Mouse (Mus musculus) kidney, embryonic 15.5 days (tissue): ENCODE data around the gene Abca3. TPM values are rescaled to one million over a fixed set of nuclear protein-coding genes. Genes with fewer than 3 reads are reported as not detected.
"Not testable (repeated sequence)": the region's sequence is repeated elsewhere in the genome, so short reads cannot be mapped to it uniquely, and the experiment has no call there.

Experiments
- ATAC-seq: fragments of 200-750 bp; cut with Nextera tagmentation; replicated peaks from 2 replicates; pipeline ENCODE4 v1.8.0; 2017; ENCODE audit warnings: moderate TSS enrichment; ENCODE audit not compliant: low FRiP score
- H3K27ac ChIP-seq: fragments of 300-500 bp; sonication (generic); 2 replicates; pipeline ENCODE4 v1.5.1; 2015; ENCODE audit warnings: mild to moderate bottlenecking, inconsistent platforms
- H3K27me3 ChIP-seq: fragments of 300-500 bp; sonication (generic); 2 replicates; pipeline ENCODE4 v1.6.1; 2015; ENCODE audit warnings: inconsistent platforms
- H3K36me3 ChIP-seq: fragments of 300-500 bp; sonication (generic); 2 replicates; pipeline ENCODE4 v1.6.1; 2015; ENCODE audit warnings: inconsistent platforms
- H3K4me1 ChIP-seq: fragments of 300-500 bp; sonication (generic); 2 replicates; pipeline ENCODE4 v1.6.1; 2015; ENCODE audit warnings: inconsistent platforms
- H3K4me2 ChIP-seq: fragments of 300-500 bp; sonication (generic); 2 replicates; pipeline ENCODE4 v1.6.1; 2015; ENCODE audit warnings: moderate library complexity, mild to moderate bottlenecking, inconsistent platforms
- H3K4me3 ChIP-seq: fragments of 300-500 bp; sonication (generic); replicated peaks from 2 replicates; pipeline ENCODE4 v1.5.1; 2015; ENCODE audit warnings: mild to moderate bottlenecking, inconsistent platforms
- H3K9ac ChIP-seq: fragments of 300-500 bp; sonication (generic); 2 replicates; pipeline ENCODE4 v1.6.1; 2015; ENCODE audit warnings: mild to moderate bottlenecking, inconsistent platforms
- H3K9me3 ChIP-seq: fragments of 300-500 bp; sonication (generic); replicated peaks from 2 replicates; pipeline ENCODE4 v1.6.1; 2016; ENCODE audit warnings: inconsistent platforms
- WGBS: fragments of 180-500 bp; shearing (Covaris S2); methylation state at CpG from one replicate; pipeline ENCODE4 v1.1.7; 2015; ENCODE audit warnings: mixed read lengths; 5-methylcytosine and 5-hydroxymethylcytosine counted together
- microRNA-seq: library from miRNA; unstranded; fragments of <30 nt; microRNA quantifications from one replicate; pipeline ENCODE4, GENCODE M21; 2016
- polyA plus RNA-seq: library from polyadenylated mRNA; unstranded; fragments of >200 nt; fragmentation: Nextera tagmentation; extraction: Ambion mirVana; gene quantifications from 2 replicates; pipeline ENCODE4 v1.2.1, GENCODE M21; 2015

The Abca3 gene
- polyA plus RNA-seq, 1 experiment from 2014 or later = 17.4 TPM

DNA sequence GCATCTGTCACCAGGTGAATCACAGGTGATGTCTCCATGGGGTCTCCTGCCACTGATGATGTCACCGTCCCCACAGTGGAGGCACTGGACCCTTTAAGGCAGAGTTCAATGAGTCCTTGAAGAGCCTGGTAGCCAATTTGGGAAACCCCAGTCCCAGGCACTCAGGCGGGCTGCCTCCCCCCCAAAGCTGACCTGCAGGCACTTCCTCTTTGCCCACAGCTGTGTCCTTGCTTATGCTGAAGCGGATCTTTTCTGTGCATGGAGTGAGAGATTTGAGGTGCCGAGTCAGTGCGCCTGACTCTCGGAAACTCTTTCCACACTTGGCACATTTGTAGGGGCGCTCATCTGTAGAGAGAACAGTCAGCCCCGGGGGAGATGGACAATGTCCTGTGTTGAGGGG lies 94.8 kb downstream of the Abca3 start:
- 92% methylated on average over 8 of the region's 8 CpGs for WGBS
- H3K4me3 ChIP-seq = no peak overlapping the region

GRCm38 (mm10) chr17:24449507-24449906 lies 97.8 kb downstream of the Abca3 start:
- 91% methylated on average over 6 of the region's 6 CpGs for WGBS
- H3K4me2 ChIP-seq = no peak overlapping the region
- H3K4me3 ChIP-seq = no peak overlapping the region
- ATAC-seq = no peak
- no peaks in the 10 kb centered on the region for H3K9me3 ChIP-seq
- no peak overlapping the region for H3K9ac ChIP-seq
- H3K36me3 ChIP-seq = peaks cover 70% of the 10 kb centered on the region
- no peaks in the 10 kb centered on the region for H3K27me3 ChIP-seq
- peaks cover 14% of the 10 kb centered on the region for H3K4me1 ChIP-seq
- H3K27ac ChIP-seq = no peak overlapping the region

More for the DNA sequence above, 94.8 kb downstream of the Abca3 start:
- H3K27me3 ChIP-seq = no peaks in the 10 kb centered on the region
- no peaks in the 10 kb centered on the region for H3K4me1 ChIP-seq
- no peak overlapping the region for H3K9ac ChIP-seq
- no peaks in the 10 kb centered on the region for H3K9me3 ChIP-seq
- no peak overlapping the region for H3K4me2 ChIP-seq
- no peak for ATAC-seq
- no peak overlapping the region for H3K27ac ChIP-seq
- H3K36me3 ChIP-seq = peaks cover 89% of the 10 kb centered on the region

DNA sequence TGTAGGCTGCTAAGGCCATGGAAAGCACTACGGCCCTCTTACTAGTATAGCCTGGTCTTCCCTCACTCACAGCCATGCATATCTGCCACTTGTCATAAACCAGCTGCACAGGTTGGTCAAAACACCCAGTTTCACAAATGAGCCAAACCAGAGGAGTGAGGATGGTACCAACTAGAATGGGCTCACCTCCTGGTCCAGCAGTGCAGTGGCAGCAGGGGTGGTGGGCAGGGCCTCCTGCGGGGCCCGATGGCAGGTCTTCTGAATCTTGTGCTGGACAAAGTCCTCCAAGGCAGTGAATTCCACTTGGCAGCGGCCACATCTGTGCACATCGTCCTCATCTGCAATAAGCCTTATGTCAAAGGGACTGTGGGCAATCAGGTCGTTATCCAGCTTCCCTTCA lies 99.5 kb downstream of the Abca3 start:
- Histone ChIP-seq H3K9ac (no peak overlapping the region), H3K27ac (no peak overlapping the region), H3K4me3 (no peak overlapping the region), H3K27me3 (no peaks in the 10 kb centered on the region), H3K4me2 (no peak overlapping the region), H3K4me1 (peaks cover 20% of the 10 kb centered on the region), H3K36me3 (peaks cover 53% of the 10 kb centered on the region), H3K9me3 (no peaks in the 10 kb centered on the region)
- no peak for ATAC-seq
- WGBS = 86% methylated on average over 6 of the region's 6 CpGs

DNA sequence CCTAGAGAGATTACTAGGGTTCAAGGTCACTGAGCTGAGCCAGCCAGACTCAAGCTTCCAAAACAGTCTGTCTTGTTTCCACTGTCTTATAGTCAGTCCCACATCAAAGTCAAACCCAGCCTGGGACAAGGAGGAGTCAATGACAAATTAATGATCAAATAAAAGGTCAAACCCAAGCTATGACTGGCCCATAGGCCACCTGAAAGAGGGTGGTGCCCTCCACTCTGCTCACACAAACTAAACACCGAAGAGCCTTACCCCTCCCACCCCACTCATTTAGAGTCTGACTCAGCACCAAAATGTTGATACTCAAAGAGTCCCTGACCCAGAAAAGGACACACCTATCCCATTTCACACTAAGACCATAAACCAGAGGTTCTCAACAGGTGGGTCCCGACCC lies 101.6 kb downstream of the Abca3 start:
- WGBS = 70% methylated on average over 2 of the region's 2 CpGs
- ATAC-seq = no peak
- H3K4me3 ChIP-seq = no peak overlapping the region
- H3K9me3 ChIP-seq = no peaks in the 10 kb centered on the region
- H3K27ac ChIP-seq = no peak overlapping the region
- H3K4me1 ChIP-seq = peaks cover 20% of the 10 kb centered on the region
- peaks cover 32% of the 10 kb centered on the region for H3K36me3 ChIP-seq
- no peak overlapping the region for H3K9ac ChIP-seq
- H3K27me3 ChIP-seq = no peaks in the 10 kb centered on the region
- H3K4me2 ChIP-seq = no peak overlapping the region

GRCm38 (mm10) chr17:24454218-24454755 lies 102.5 kb downstream of the Abca3 start:
- Histone ChIP-seq H3K9ac (peak overlapping the region; percentile 80), H3K9me3 (no peaks in the 10 kb centered on the region), H3K4me2 (peak overlapping the region; percentile 69), H3K4me1 (peaks cover 20% of the 10 kb centered on the region), H3K4me3 (peak overlapping the region; percentile 78), H3K27ac (peak overlapping the region; percentile 98), H3K27me3 (no peaks in the 10 kb centered on the region), H3K36me3 (peaks cover 22% of the 10 kb centered on the region)
- ATAC-seq = no peak
- WGBS = 5% methylated on average over 14 of the region's 14 CpGs

GRCm38 (mm10) chr17:24454756-24455522 lies 103.2 kb downstream of the Abca3 start:
- peak; percentile 96 for ATAC-seq
- Histone ChIP-seq H3K27me3 (no peaks in the 10 kb centered on the region), H3K9me3 (no peaks in the 10 kb centered on the region), H3K9ac (peak overlapping the region; percentile 80), H3K4me2 (peak overlapping the region; percentile 69), H3K36me3 (peaks cover 16% of the 10 kb centered on the region), H3K27ac (peak overlapping the region; percentile 98), H3K4me1 (peaks cover 20% of the 10 kb centered on the region), H3K4me3 (peak overlapping the region; percentile 78)
- under 1% methylated on average over 67 of the region's 67 CpGs for WGBS

GRCm38 (mm10) chr17:24455523-24456206 lies 103.9 kb downstream of the Abca3 start:
- 44% methylated on average over 10 of the region's 10 CpGs for WGBS
- peak overlapping the region; percentile 98 for H3K27ac ChIP-seq
- H3K4me3 ChIP-seq = peak overlapping the region; percentile 78
- not testable (repeated sequence) for H3K27me3 ChIP-seq, H3K9ac ChIP-seq, H3K9me3 ChIP-seq, H3K36me3 ChIP-seq
- peaks cover 20% of the 10 kb centered on the region for H3K4me1 ChIP-seq
- ATAC-seq = peak; percentile 30
- H3K4me2 ChIP-seq = peak overlapping the region; percentile 69

Small RNAs within 50 kb of the gene (microRNA-seq; reads per million reads assigned to microRNA genes)
- gene Gm24427 = not detected

Other genes with a start within 250 kb of the Abca3 start
- gene Pdpk1, start 201.0 kb upstream of the Abca3 start, polyA plus RNA-seq = 35.0 and 36.4 TPM in 2 replicates
- gene Amdhd2, start 188.2 kb upstream of the Abca3 start, polyA plus RNA-seq = 36.7 and 40.9 TPM in 2 replicates
- gene Atp6v0c, start 182.2 kb upstream of the Abca3 start, polyA plus RNA-seq = 546 and 562 TPM in 2 replicates
- gene Tbc1d24, start 146.4 kb upstream of the Abca3 start, polyA plus RNA-seq = 5.9 and 6.7 TPM in 2 replicates
- 5.1 and 5.6 TPM in 2 replicates for gene Ntn3, start 142.4 kb upstream of the Abca3 start, polyA plus RNA-seq
- gene Tedc2, start 131.1 kb upstream of the Abca3 start, polyA plus RNA-seq = 13.6 and 14.3 TPM in 2 replicates
- gene Ccnf, start 100.5 kb upstream of the Abca3 start, polyA plus RNA-seq = 67.5 and 71.1 TPM in 2 replicates
- gene Abca17, start 882 bp upstream of the Abca3 start, polyA plus RNA-seq = 0.18 and 0.27 TPM in 2 replicates
- gene Rnps1, start 62.6 kb downstream of the Abca3 start, polyA plus RNA-seq = 293 and 318 TPM in 2 replicates
- 115 and 117 TPM in 2 replicates for gene Eci1, start 74.7 kb downstream of the Abca3 start, polyA plus RNA-seq
- gene Dnase1l2, start 91.2 kb downstream of the Abca3 start, polyA plus RNA-seq = 2.4 and 3.2 TPM in 2 replicates
- 29.9 and 36.7 TPM in 2 replicates for gene E4f1, start 118.4 kb downstream of the Abca3 start, polyA plus RNA-seq
- 49.9 and 53.3 TPM in 2 replicates for gene Pgp, start 118.4 kb downstream of the Abca3 start, polyA plus RNA-seq
- gene Bricd5, start 121.9 kb downstream of the Abca3 start, polyA plus RNA-seq = 0.39 and 0.58 TPM in 2 replicates
- gene Mlst8, start 127.1 kb downstream of the Abca3 start, polyA plus RNA-seq = 29.0 and 36.1 TPM in 2 replicates
- 1.8 and 2.3 TPM in 2 replicates for gene Caskin1, start 136.7 kb downstream of the Abca3 start, polyA plus RNA-seq
- gene Traf7, start 176.0 kb downstream of the Abca3 start, polyA plus RNA-seq = 85.8 and 96.1 TPM in 2 replicates
- 2.8 TPM in 2 replicates for gene Rab26, start 182.3 kb downstream of the Abca3 start, polyA plus RNA-seq
- gene Pkd1, start 197.9 kb downstream of the Abca3 start, polyA plus RNA-seq = 21.3 and 21.9 TPM in 2 replicates